Mouse (Mus musculus) lung, embryonic 14.5 days (tissue): ENCODE results near the gene Cenpb. TPM values are rescaled to one million over a fixed set of nuclear protein-coding genes. Genes with fewer than 3 reads are reported as not detected.

ENCODE experiments used
- ATAC-seq: fragments of 200-750 bp; cut with Nextera tagmentation; 2 replicates; pipeline ENCODE4 v1.8.0; 2017; ENCODE audit warnings: mild to moderate bottlenecking, moderate TSS enrichment, moderate library complexity; ENCODE audit not compliant: insufficient read depth
- DNase-seq: peaks from one replicate; pipeline ENCODE4 v3.0.0-alpha.2; 2015
- H3K27ac ChIP-seq: fragments of 300-500 bp; sonication (generic); 2 replicates; pipeline ENCODE4 v1.5.1; 2014; ENCODE audit warnings: low read depth, mild to moderate bottlenecking, moderate library complexity
- H3K27me3 ChIP-seq: fragments of 300-500 bp; sonication (generic); 2 replicates; pipeline ENCODE4 v1.6.1; 2014; ENCODE audit warnings: low read length, control low read depth; ENCODE audit not compliant: insufficient read depth
- H3K36me3 ChIP-seq: fragments of 300-500 bp; sonication (generic); 2 replicates; pipeline ENCODE4 v1.6.1; 2014; ENCODE audit warnings: control low read depth; ENCODE audit not compliant: insufficient read depth
- H3K4me1 ChIP-seq: fragments of 300-500 bp; sonication (generic); 2 replicates; pipeline ENCODE4 v1.6.1; 2014; ENCODE audit warnings: antibody characterized with exemption, control low read depth; ENCODE audit not compliant: insufficient read depth
- H3K4me2 ChIP-seq: fragments of 300-500 bp; sonication (generic); 2 replicates; pipeline ENCODE4 v1.6.1; 2014; ENCODE audit warnings: mild to moderate bottlenecking
- H3K4me3 ChIP-seq: fragments of 300-500 bp; sonication (generic); 2 replicates; pipeline ENCODE4 v1.5.1; 2014; ENCODE audit warnings: low read depth, low read length
- H3K9ac ChIP-seq: fragments of 300-500 bp; sonication (generic); 2 replicates; pipeline ENCODE4 v1.6.1; 2014
- H3K9me3 ChIP-seq: fragments of 300-500 bp; sonication (generic); 2 replicates; pipeline ENCODE4 v1.6.1; 2016; ENCODE audit warnings: low read depth, low read length, control low read depth
- CTCF ChIP-seq: IDR thresholded peaks from 2 replicates; pipeline ENCODE4 v1.5.1; 2016; ENCODE audit warnings: antibody characterized with exemption, low read depth
- WGBS: fragments of 180-500 bp; shearing (Covaris S2); extraction: QIAGEN DNeasy Blood & Tissue Kit; methylation state at CpG from one replicate; pipeline ENCODE4 v1.1.7; 2014; 5-methylcytosine and 5-hydroxymethylcytosine counted together
- polyA plus RNA-seq: library from polyadenylated mRNA; unstranded; fragments of >200 nt; fragmentation: Nextera tagmentation; extraction: Ambion mirVana; gene quantifications from 2 replicates; pipeline ENCODE4 v1.2.1, GENCODE M21; 2014

Cenpb gene
- polyA plus RNA-seq, 1 experiment from 2014 or later = 9.3 TPM

DNA sequence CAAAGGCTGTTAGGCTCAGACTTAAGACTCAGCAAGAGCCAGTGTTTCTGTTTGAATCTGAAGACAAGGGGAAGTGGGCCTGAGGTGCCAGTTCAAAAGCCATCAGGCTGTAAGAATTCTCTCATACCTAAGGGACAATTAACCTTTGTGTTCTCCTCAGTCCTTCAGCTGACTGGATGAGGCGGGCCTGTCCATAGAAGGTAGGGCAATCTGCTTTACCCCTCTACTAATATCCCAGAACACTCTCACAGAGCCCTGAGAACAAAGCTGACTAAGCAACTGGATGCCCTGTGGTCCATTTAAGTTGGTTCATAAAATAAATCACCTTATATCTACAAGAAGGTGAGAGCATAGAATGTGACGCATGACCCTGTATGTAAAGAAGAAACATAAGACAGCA, 13.7 kb downstream of the Cenpb start:
- H3K9ac ChIP-seq = no peak overlapping the region

DNA sequence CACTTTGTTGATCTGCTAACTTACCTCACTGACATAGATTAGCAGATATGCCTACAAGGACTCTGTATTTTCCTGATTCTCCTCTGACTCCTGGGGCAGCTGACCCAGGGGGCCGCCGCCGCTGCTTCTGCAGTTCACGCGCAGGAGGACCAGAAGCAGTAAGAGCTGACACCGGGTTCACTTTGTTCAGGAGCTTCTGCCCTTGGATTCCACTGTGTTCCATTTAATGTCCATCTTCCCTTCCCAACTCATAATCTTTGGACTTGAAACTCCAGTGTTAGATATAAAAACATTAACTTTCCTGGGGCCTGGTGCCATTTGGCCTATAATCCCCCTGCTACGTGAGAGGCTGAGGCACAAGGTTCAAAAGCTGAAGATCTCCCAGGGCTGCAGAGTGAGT, 15.9 kb downstream of the Cenpb start:
- 65% methylated on average over 7 of the region's 7 CpGs for WGBS
- no peak for TF ChIP-seq CTCF
- Histone ChIP-seq H3K4me1 (0 out of 2 replicates have a peak, but pooled peaks cover under 1% of the 10 kb centered on the region), H3K27ac (no peak overlapping the region), H3K9me3 (no peaks in the 10 kb centered on the region), H3K4me2 (no peak overlapping the region), H3K27me3 (no peaks in the 10 kb centered on the region), H3K4me3 (no peak overlapping the region), H3K9ac (no peak overlapping the region), H3K36me3 (no peaks in the 10 kb centered on the region)
- no peak for DNase-seq
- no peak for ATAC-seq

More for the DNA sequence above, 13.7 kb downstream of the Cenpb start:
- no peak for ATAC-seq
- no peak for DNase-seq
- no peak for TF ChIP-seq CTCF
- H3K27me3 ChIP-seq = peaks cover 10% of the 10 kb centered on the region
- no peaks in the 10 kb centered on the region for H3K9me3 ChIP-seq
- H3K4me1 ChIP-seq = no peaks in the 10 kb centered on the region
- 85% methylated on average over 2 of the region's 2 CpGs for WGBS
- no peak overlapping the region for H3K4me2 ChIP-seq
- H3K36me3 ChIP-seq = no peaks in the 10 kb centered on the region
- H3K27ac ChIP-seq = no peak overlapping the region
- H3K4me3 ChIP-seq = no peak overlapping the region

DNA sequence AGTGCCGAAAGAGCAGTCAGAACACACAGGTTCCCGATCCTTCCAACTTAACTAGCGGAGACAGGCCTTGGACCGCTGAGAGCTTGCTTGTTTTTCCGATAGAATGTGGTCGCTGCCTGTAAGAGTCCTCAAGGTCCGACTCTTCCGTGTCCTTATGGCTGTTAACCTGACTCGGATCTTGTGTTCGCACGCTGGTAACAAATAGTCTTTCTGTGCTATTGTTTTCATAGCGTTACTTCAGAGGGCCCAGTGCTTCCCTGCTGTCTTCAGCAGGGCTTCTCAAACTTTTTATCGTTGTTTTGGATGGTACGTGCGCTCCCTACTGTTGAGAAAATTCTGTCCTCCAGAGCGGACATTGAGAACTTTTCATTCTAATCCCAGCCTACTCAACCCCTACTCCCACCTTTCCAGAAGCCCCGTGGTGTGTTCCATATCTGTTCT, 19.2 kb downstream of the Cenpb start:
- Histone ChIP-seq H3K9ac (peak overlapping the region; percentile 80), H3K4me1 (0 out of 2 replicates have a peak, but pooled peaks cover 3% of the 10 kb centered on the region), H3K27me3 (no peaks in the 10 kb centered on the region), H3K4me3 (peak overlapping the region; percentile 75), H3K9me3 (no peaks in the 10 kb centered on the region), H3K4me2 (peak overlapping the region; percentile 99), H3K36me3 (no peaks in the 10 kb centered on the region), H3K27ac (peak overlapping the region; percentile 92)
- TF ChIP-seq CTCF = peak; percentile 35; the same call in 1 of the 2 replicates
- under 1% methylated on average over 17 of the region's 17 CpGs for WGBS
- DNase-seq (peak; percentile 85), ATAC-seq (peak; percentile 8)

DNA sequence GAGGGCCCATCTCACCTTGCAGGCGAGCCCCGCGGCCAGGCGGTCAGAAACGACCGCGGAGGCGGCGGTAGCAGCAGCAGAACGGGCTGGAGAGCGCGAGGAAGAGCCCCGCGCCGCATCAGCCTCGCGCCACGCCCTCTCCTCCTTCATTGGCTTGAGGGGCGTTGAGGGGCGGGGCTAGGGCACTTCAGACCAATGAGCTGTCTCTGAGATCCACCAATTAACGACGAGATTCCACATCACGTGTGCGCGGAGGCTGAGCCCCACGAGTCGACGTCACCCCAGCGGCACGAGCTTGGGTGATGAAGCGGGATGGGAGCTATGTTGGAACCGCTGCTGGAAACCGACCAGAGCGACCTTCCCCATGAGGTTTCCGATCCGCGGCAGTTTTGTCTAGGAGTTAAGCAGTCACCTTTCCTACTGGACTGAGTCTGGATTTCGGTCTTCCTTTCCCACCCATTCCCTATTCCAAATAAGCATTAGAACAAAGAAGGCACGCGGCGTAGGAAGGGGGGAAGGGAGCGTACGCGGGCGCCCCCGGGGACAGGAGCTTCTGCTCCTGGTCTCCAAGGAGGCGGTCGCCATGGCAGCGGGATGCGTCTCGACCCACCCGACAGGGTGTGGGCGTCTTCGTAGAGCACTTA, 19.8 kb downstream of the Cenpb start, which contains the start of gene 1700037H04Rik:
Gene 1700037H04Rik, minus strand, starts transcription at position 144 of the 644 bp plus-strand sequence.
- Histone ChIP-seq H3K36me3 (no peaks in the 10 kb centered on the region), H3K4me1 (0 out of 2 replicates have a peak, but pooled peaks cover 3% of the 10 kb centered on the region), H3K9ac (peak within 1 kb of the TSS; percentile 80), H3K4me3 (peak within 1 kb of the TSS; percentile 75), H3K27me3 (no peaks in the 10 kb centered on the region), H3K27ac (peak within 1 kb of the TSS; percentile 92), H3K4me2 (peak within 1 kb of the TSS; percentile 99), H3K9me3 (no peaks in the 10 kb centered on the region)
- TF ChIP-seq CTCF = no peak
- ATAC-seq (peak; percentile 96), DNase-seq (peak; percentile 99)
- WGBS = under 1% methylated on average over 54 of the region's 54 CpGs

DNA sequence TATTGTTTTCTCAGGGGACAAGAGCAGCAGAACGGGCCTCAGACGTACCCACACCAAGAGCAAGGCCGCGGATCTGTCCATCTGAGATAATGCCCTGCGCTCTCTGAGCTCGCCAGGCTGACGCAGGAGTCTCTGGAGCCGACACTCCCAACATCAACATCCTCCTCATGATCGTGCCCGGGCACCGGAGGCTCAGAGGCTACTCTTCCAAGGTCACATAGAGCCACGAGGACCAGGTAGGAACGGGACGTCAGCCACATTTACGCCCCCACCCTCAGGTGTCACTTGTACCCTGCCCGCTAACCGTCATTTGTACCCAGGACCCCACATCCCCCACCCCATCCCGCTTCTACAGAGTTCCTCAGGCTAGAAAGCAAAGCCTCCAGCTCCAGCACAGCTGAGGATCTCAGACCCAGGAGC, 20.4 kb downstream of the Cenpb start:
- peak; percentile 66 for ATAC-seq
- Histone ChIP-seq H3K36me3 (no peaks in the 10 kb centered on the region), H3K9me3 (no peaks in the 10 kb centered on the region), H3K27me3 (no peaks in the 10 kb centered on the region), H3K27ac (peak overlapping the region; percentile 74), H3K4me1 (0 out of 2 replicates have a peak, but pooled peaks cover 3% of the 10 kb centered on the region), H3K4me3 (peak overlapping the region; percentile 75), H3K9ac (peak overlapping the region; percentile 80), H3K4me2 (peak overlapping the region; percentile 99)
- DNase-seq = peak; percentile 63
- 0% methylated on average over 18 of the region's 18 CpGs for WGBS
- no peak for TF ChIP-seq CTCF

DNA sequence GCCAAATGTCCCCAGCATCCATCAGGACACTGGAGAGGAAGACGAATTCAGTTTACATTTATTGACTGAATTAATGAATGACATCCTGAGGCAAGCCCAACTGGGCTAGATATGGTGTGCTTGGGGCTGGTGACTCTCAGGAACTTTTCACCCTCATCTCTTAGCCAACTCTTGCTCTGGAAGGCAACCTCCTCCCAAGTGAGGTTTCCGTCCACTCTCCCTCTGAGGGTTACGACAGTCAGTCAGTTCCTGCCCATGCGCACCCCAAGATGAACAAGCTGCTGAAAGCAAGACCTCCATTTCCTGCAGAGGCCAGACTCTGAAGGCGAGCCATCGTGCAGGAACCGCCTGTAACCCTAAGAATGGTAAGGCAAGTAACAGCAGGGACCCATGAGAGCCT, 22.9 kb downstream of the Cenpb start:
- no peak overlapping the region for H3K9ac ChIP-seq
- no peaks in the 10 kb centered on the region for H3K27me3 ChIP-seq
- ATAC-seq (no peak), DNase-seq (no peak)
- H3K4me3 ChIP-seq = no peak overlapping the region
- H3K4me1 ChIP-seq = 0 out of 2 replicates have a peak, but pooled peaks cover 3% of the 10 kb centered on the region
- no peak for TF ChIP-seq CTCF
- H3K9me3 ChIP-seq = no peaks in the 10 kb centered on the region
- no peak overlapping the region for H3K4me2 ChIP-seq
- H3K27ac ChIP-seq = no peak overlapping the region
- WGBS = 87% methylated on average over 7 of the region's 7 CpGs
- peaks cover 4% of the 10 kb centered on the region; the same call in 1 of the 2 replicates for H3K36me3 ChIP-seq

DNA sequence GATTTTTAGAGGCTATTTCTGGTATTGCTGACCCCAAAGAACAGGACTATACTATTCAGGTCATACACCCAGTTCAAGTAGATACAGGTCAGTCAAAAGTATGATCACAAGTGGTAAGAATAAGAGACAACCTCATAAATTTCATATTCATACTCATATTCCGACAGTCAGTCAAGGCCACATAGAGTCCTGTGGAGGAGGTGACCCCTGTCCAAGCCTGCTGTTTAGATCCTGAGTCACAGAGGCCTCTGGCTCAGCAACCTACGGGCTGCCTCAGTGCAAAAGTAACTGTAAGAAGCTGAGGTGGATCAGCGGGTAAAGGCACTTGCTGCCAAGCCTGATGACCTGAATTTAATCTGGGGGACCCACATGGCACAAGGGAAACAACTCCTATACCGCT, 25.8 kb downstream of the Cenpb start:
- Histone ChIP-seq H3K9ac (no peak overlapping the region), H3K4me1 (0 out of 2 replicates have a peak, but pooled peaks cover 3% of the 10 kb centered on the region), H3K4me2 (no peak overlapping the region), H3K36me3 (peaks cover 28% of the 10 kb centered on the region), H3K9me3 (no peaks in the 10 kb centered on the region), H3K4me3 (no peak overlapping the region), H3K27ac (no peak overlapping the region), H3K27me3 (no peaks in the 10 kb centered on the region)
- WGBS = 91% methylated on average over 4 of the region's 4 CpGs
- DNase-seq (no peak), ATAC-seq (no peak)
- no peak for TF ChIP-seq CTCF
